Mouse (Mus musculus): ENCODE results near the gene Gm9758. TPM values are rescaled to one million over a fixed set of nuclear protein-coding genes. Genes with fewer than 3 reads are reported as not detected.
"Not testable (repeated sequence)": the region's sequence is repeated elsewhere in the genome, so short reads cannot be mapped to it uniquely, and the experiment has no call there.

The Gm9758 gene
- polyA plus RNA-seq, 1 experiment from 2014 or later, result not detected

- not testable (repeated sequence) for H3K36me3 ChIP-seq; ATAC-seq (ENCODE audit: insufficient number of reproducible peaks, insufficient read depth, low FRiP score, low TSS enrichment, low read depth); H3K9me3 ChIP-seq; H3K4me2 ChIP-seq; H3K4me3 ChIP-seq; H3K27ac ChIP-seq; H3K9ac ChIP-seq; H3K27me3 ChIP-seq; H3K4me1 ChIP-seq
- 32% methylated on average over 4 of the region's 4 CpGs for WGBS
Measured at GRCm38 (mm10) chr5:14927047-14927446, 12.3 kb upstream of the Gm9758 start.

DNA sequence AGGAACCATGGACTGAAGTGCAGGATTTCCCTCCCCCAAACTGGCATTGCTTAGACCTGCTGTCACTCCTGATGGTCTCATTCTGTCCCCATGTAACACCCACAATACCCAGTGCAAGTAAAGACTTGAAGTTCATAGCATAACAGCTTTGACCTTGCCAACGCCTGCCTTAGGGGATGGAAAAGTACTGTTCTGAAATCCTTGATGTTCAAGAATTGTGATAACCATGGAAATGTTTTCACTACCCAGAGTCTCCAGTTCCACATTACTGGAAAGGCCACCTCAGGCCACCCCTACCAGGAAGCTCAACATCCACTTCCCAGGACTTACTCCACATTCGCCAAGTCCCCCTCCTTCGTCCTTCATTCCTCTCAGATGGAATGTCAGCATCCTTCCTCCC lies 338 bp downstream of the Gm9758 start:
- WGBS, result 69% methylated on average over 2 of the region's 3 CpGs
- not testable (repeated sequence) for H3K4me3 ChIP-seq

GRCm38 (mm10) chr5:14903539-14903938 lies 11.2 kb downstream of the Gm9758 start:
- not testable (repeated sequence) for H3K9ac ChIP-seq; H3K27ac ChIP-seq; H3K9me3 ChIP-seq; H3K27me3 ChIP-seq; H3K4me3 ChIP-seq; ATAC-seq (ENCODE audit: insufficient number of reproducible peaks, insufficient read depth, low FRiP score, low TSS enrichment, low read depth); H3K4me2 ChIP-seq; H3K4me1 ChIP-seq; H3K36me3 ChIP-seq
- WGBS, result 14% methylated on average over 3 of the region's 3 CpGs

More for the DNA sequence above, 338 bp downstream of the Gm9758 start:
- not testable (repeated sequence) for ATAC-seq (ENCODE audit: insufficient number of reproducible peaks, insufficient read depth, low FRiP score, low TSS enrichment, low read depth); H3K4me2 ChIP-seq; H3K36me3 ChIP-seq; H3K27me3 ChIP-seq; H3K27ac ChIP-seq; H3K4me1 ChIP-seq; H3K9ac ChIP-seq; H3K9me3 ChIP-seq

DNA sequence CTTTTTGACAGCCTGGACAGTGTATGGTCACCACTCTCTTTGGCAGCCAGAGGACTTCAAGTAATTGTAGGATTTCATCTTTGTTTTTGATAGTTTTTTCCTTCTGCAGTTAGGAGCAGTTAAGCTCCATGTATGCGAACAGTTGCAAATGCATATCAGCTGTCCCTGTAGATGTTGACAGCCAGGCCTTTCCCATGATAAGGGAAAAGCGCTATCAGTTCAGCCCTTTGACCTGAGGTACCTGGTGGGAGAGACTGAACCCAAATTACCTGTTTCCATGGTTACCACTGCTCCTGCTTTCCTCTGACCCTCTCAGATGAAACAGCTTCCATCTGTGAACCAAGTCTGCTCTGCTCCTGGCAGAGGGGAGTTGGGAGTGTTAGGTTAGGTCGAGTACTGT lies 22.5 kb downstream of the Gm9758 start:
- H3K9ac ChIP-seq, result no peak overlapping the region
- H3K4me2 ChIP-seq, result no peak overlapping the region
- H3K27me3 ChIP-seq, result no peaks in the 10 kb centered on the region
- ATAC-seq (ENCODE audit: insufficient number of reproducible peaks, insufficient read depth, low FRiP score, low TSS enrichment, low read depth), result no peak
- no peaks in the 10 kb centered on the region for H3K36me3 ChIP-seq
- WGBS, result 76% methylated on average over 3 of the region's 3 CpGs
- H3K9me3 ChIP-seq, result no peaks in the 10 kb centered on the region; the same call in 1 of the 2 replicates
- H3K27ac ChIP-seq, result no peak overlapping the region
- H3K4me1 ChIP-seq, result no peaks in the 10 kb centered on the region
- H3K4me3 ChIP-seq, result no peak overlapping the region

GRCm38 (mm10) chr5:14885291-14885690 lies 29.4 kb downstream of the Gm9758 start:
- not testable (repeated sequence) for H3K27ac ChIP-seq; ATAC-seq (ENCODE audit: insufficient number of reproducible peaks, insufficient read depth, low FRiP score, low TSS enrichment, low read depth); H3K4me1 ChIP-seq; H3K36me3 ChIP-seq; H3K9ac ChIP-seq; H3K4me3 ChIP-seq; H3K4me2 ChIP-seq; H3K27me3 ChIP-seq; H3K9me3 ChIP-seq
- whole genome bisulfite sequencing, result 66% methylated on average over 2 of the region's 2 CpGs

Other genes with a start within 250 kb of the Gm9758 start
- gene Speer4e, start 23.5 kb upstream of the Gm9758 start, polyA plus RNA-seq (2015; fragmentation: Nextera tagmentation; extraction: Ambion mirVana), result not detected in 2 replicates
- gene Gm10354, start 64.0 kb upstream of the Gm9758 start, polyA plus RNA-seq (2015; fragmentation: Nextera tagmentation; extraction: Ambion mirVana), result not detected in 2 replicates
- not detected in 2 replicates for gene Gm17019, start 118.1 kb upstream of the Gm9758 start, polyA plus RNA-seq (2015; fragmentation: Nextera tagmentation; extraction: Ambion mirVana)